Mouse (Mus musculus) bone marrow macrophage, adult 2 months (primary cell): ENCODE measurements around the gene Gstp1. TPM values are rescaled to one million over a fixed set of nuclear protein-coding genes. Genes with fewer than 3 reads are reported as not detected.

Experiments used
- H3K27ac ChIP-seq: 2 replicates; pipeline ENCODE4 v1.5.1; 2012; ENCODE audit warnings: low read depth, low read length; ENCODE audit not compliant: insufficient read depth
- H3K4me1 ChIP-seq: 2 replicates; pipeline ENCODE4 v1.6.1; 2012; ENCODE audit warnings: low read length; ENCODE audit not compliant: control insufficient read depth, insufficient read depth
- H3K4me3 ChIP-seq: 2 replicates; pipeline ENCODE4 v1.5.1; 2012; ENCODE audit warnings: mild to moderate bottlenecking, low read length, moderate library complexity; ENCODE audit not compliant: insufficient read depth
- CTCF ChIP-seq: IDR thresholded peaks from 2 replicates; pipeline ENCODE4 v1.5.1; 2012; ENCODE audit warnings: low read depth, mild to moderate bottlenecking, low read length, moderate library complexity
- POLR2A ChIP-seq: IDR thresholded peaks from 2 replicates; pipeline ENCODE4 v1.6.1; 2012; ENCODE audit warnings: mild to moderate bottlenecking, low read depth, low read length, borderline replicate concordance
- polyA plus RNA-seq: library from polyadenylated mRNA; stranded (reverse); fragments of >200 nt; gene quantifications from 2 replicates; pipeline ENCODE4 v1.2.4, GENCODE M21; 2012; ENCODE audit not compliant: missing spikeins, insufficient read depth, insufficient read length

Gstp1 gene
- 103 and 118 TPM in 2 replicates for polyA plus RNA-seq

GRCm38 (mm10) chr19:4037788-4038232 is at the start of gene Gstp1:
Gene Gstp1 (minus strand): TSS chr19:4037985.
- Histone ChIP-seq H3K4me1 (peaks cover 9% of the 10 kb centered on the region), H3K27ac (no peak within 1 kb of the TSS)

GRCm38 (mm10) chr19:4087090-4087489 is 49.3 kb upstream of the Gstp1 start:
- H3K4me1 ChIP-seq, result no peaks in the 10 kb centered on the region
- TF ChIP-seq POLR2A (no peak), CTCF (no peak)
- no peak overlapping the region for H3K4me3 ChIP-seq
- no peak overlapping the region for H3K27ac ChIP-seq

More at GRCm38 (mm10) chr19:4037788-4038232, at the start of gene Gstp1:
- peak within 1 kb of the TSS; percentile 83 for H3K4me3 ChIP-seq
- TF ChIP-seq CTCF (no peak), POLR2A (no peak)

GRCm38 (mm10) chr19:4086156-4086555 is 48.4 kb upstream of the Gstp1 start:
- Histone ChIP-seq H3K4me3 (no peak overlapping the region), H3K4me1 (no peaks in the 10 kb centered on the region), H3K27ac (no peak overlapping the region)
- TF ChIP-seq CTCF (no peak), POLR2A (no peak)

GRCm38 (mm10) chr19:4084984-4085383 is 47.2 kb upstream of the Gstp1 start:
- Histone ChIP-seq H3K4me3 (no peak overlapping the region), H3K4me1 (no peaks in the 10 kb centered on the region), H3K27ac (no peak overlapping the region)
- TF ChIP-seq POLR2A (no peak), CTCF (no peak)

DNA sequence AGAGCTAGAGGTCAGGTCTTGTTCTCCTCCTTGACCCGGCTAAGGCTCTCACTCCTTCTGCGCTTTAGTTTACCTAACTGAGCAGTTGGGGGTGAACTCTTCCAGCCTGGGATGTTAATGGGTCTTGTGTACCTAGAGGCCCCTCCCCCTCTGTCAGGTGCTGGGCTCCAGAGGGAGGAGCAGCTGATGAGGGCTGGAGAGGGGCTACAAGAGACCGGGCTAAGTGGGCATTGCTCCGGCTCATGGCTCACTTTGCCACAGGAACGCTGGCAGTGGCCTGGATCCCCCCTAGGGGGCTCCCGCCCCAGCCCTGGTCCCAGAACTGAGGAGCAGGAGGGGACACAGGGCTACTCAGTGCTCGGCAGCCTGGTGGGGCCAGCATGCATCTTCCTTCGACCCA is 46.0 kb upstream of the Gstp1 start:
- TF ChIP-seq POLR2A (no peak), CTCF (no peak)
- H3K4me3 ChIP-seq, result no peak overlapping the region
- H3K4me1 ChIP-seq, result no peaks in the 10 kb centered on the region
- H3K27ac ChIP-seq, result no peak overlapping the region

DNA sequence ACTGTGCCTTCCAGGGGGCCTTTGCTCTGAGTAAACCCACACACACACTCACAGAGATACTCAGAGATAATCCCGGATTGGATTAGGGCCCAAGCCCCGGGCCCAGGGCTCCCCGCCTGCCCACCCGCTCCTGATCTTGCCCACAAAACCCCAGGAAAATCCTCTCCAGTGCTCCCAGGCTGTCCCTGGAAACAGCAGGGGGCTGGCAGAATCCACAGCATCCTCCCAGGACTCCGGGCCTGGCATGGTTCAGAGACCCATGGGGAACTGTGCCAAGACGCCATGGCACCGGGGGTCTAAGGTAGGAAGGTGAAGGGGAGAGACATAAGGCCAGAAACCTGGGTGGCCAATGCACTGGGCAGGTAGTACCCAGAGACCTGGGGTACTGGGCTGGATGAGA is 45.5 kb upstream of the Gstp1 start:
- Histone ChIP-seq H3K27ac (no peak overlapping the region), H3K4me3 (no peak overlapping the region), H3K4me1 (no peaks in the 10 kb centered on the region)
- TF ChIP-seq POLR2A, result no peak
- TF ChIP-seq CTCF, result no peak

DNA sequence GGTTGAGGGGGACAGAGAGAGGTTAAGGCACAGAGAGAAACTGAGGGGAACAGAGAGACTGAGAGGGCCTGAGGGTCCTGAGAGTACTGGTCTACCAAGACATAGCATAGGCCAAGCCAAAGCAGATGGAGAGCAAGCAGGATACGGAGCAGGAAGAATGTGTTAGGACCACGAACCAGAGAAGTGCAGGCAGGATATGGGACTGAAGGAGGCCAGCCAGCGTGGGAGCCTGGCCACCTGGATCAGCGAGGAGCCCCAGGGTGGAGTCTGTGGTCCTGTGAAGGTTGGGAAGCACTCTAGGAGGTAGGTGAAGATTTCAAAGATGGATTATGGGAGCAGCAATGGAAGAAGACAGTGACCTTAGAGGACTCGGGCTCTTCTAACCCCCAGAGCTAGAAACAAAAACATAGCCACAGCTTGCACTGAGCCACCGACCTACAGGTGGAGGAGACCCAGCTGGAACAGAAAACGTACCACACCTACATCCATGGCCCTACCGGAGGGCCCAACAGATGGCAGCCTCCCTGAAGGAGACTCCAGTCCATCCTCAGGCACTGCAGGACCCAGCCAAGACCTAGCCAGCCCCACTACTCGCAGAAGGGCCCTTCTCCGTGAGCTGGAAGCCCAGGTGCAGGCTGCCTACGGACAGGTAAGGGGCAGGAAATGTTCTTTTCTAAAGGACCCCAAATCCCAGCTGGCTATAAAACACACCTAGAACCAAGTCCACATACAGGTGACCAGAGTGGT is 44.6 kb upstream of the Gstp1 start:
- H3K4me1 ChIP-seq, result no peaks in the 10 kb centered on the region
- no peak overlapping the region for H3K4me3 ChIP-seq
- TF ChIP-seq POLR2A, result no peak
- TF ChIP-seq CTCF, result no peak
- no peak overlapping the region for H3K27ac ChIP-seq

DNA sequence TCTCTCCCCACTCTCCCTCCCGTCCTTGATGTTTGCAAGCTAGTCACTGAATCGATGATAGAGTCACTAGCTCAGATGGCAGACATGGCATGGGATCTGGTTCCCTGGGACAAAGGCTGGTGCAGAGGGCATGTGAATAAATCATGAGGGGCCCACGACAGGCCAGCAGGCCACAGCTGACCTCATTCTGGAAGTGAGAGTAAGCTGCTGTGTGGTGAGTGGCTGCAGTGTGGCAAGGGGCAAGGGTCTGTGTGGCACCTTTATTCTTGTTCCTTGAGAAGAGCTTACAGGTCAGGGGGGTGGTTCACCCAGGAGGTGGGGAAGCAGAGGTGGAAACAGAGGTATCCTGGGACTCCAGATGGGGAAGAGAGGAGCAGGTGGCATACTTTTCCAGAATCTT is 43.6 kb upstream of the Gstp1 start, which contains the start of gene Cabp2:
TSS of gene Cabp2 (plus strand) at position 185 of the 400 bp plus-strand sequence.
- no peak for TF ChIP-seq POLR2A
- TF ChIP-seq CTCF, result no peak
- Histone ChIP-seq H3K27ac (no peak within 1 kb of the TSS), H3K4me1 (no peaks in the 10 kb centered on the region), H3K4me3 (no peak within 1 kb of the TSS)

DNA sequence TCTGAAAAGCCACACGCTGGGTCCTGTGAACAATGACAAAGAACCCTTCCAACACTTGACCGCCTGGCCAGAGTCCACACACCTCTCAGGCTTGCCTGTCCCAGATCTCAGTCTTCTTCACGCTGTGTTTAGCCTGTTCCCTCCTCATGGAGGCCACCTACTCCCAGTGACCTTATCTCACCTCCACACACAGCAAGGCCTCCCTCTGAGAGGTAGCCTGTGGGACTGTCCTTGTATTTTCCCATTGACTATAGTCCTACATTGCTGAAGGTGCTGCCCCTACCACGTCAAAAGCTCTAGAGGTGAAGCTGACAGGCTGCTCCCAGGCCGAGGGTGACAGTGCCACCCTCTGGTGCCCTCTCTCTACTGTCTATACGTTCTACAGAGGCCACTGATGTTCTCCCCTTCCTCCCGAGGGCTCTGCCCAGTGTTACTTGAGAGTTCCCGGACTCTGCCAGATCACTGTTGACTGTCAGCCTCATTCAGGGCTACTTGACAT is 42.8 kb upstream of the Gstp1 start:
- H3K27ac ChIP-seq, result no peak overlapping the region

GRCm38 (mm10) chr19:4079594-4079993 is 41.8 kb upstream of the Gstp1 start:
- no peak for TF ChIP-seq POLR2A
- no peak for TF ChIP-seq CTCF
- Histone ChIP-seq H3K4me1 (no peaks in the 10 kb centered on the region), H3K4me3 (no peak overlapping the region), H3K27ac (no peak overlapping the region)

More for the DNA sequence above, 42.8 kb upstream of the Gstp1 start:
- H3K4me1 ChIP-seq, result no peaks in the 10 kb centered on the region
- H3K4me3 ChIP-seq, result no peak overlapping the region
- TF ChIP-seq POLR2A, result no peak
- TF ChIP-seq CTCF, result no peak

GRCm38 (mm10) chr19:4075531-4075930 is 37.7 kb upstream of the Gstp1 start:
- H3K27ac ChIP-seq, result no peak overlapping the region
- no peak for TF ChIP-seq CTCF
- no peak for TF ChIP-seq POLR2A
- H3K4me3 ChIP-seq, result no peak overlapping the region
- 0 out of 2 replicates have a peak, but pooled peaks cover 5% of the 10 kb centered on the region for H3K4me1 ChIP-seq
